Mouse (Mus musculus): ENCODE measurements at regions not wholly inside any gene's neighbourhood (a gene's known extent, or its start where the extent isn't known, plus 50 kb on each side); places are given as distances from the start of the nearest gene placed in this dataset.

GRCm38 (mm10) chr10:8948227-8948626, 62.4 kb upstream of the Sash1 start:
- no peak overlapping the region for H3K27ac ChIP-seq (ENCODE audit: low read length)
- no peak for ATAC-seq
- H3K36me3 ChIP-seq (ENCODE audit: control insufficient read depth, insufficient read depth), result no peaks in the 10 kb centered on the region
- H3K4me1 ChIP-seq (replicated peaks; ENCODE audit: control insufficient read depth, insufficient read depth, low read length), result no peaks in the 10 kb centered on the region
- no peak overlapping the region for H3K4me3 ChIP-seq (replicated peaks; ENCODE audit: low read length)
- H3K9me3 ChIP-seq (ENCODE audit: control insufficient read depth, low read length), result no peaks in the 10 kb centered on the region
- no peak overlapping the region for H3K9ac ChIP-seq (replicated peaks; ENCODE audit: low read depth, low read length)
- WGBS, result 81% methylated on average over 3 of the region's 3 CpGs
- H3K27me3 ChIP-seq (replicated peaks; ENCODE audit: control insufficient read depth, insufficient read depth, low read length), result no peaks in the 10 kb centered on the region
- no peak overlapping the region for H3K4me2 ChIP-seq (ENCODE audit: low read length)

DNA sequence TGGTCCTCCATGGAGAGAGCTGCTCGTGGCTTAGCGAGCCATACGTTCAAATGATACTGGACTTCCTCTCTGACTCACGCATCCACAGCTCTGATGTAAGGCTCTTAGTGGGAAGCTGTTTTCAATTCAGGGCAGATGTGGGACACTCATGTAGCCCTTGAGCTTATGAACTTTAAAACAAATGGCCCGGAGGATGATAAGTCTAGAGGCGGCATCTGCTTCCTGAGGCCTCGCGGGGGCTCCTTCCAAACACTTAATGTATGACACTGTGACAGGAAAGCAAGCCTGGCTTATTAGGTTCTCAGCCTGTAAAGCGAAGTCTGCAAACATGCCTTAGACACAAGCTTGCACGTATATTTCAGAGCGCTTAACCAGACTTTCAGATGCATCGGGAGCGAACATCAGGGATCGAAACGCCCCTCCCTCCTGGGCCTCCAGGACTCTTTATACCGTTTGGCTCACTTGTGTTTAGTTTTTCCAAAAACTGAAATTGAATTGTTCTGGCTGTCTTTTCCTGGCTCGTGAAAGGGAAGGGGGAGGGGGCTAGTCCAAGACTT, 59.4 kb upstream of the Sash1 start:
- Histone ChIP-seq H3K4me1 (replicated peaks; ENCODE audit: control insufficient read depth, insufficient read depth, low read length) (no peaks in the 10 kb centered on the region), H3K27ac (ENCODE audit: low read length) (no peak overlapping the region), H3K4me2 (ENCODE audit: low read length) (no peak overlapping the region), H3K9me3 (ENCODE audit: control insufficient read depth, low read length) (no peaks in the 10 kb centered on the region), H3K9ac (replicated peaks; ENCODE audit: low read depth, low read length) (no peak overlapping the region), H3K36me3 (ENCODE audit: control insufficient read depth, insufficient read depth) (no peaks in the 10 kb centered on the region), H3K4me3 (replicated peaks; ENCODE audit: low read length) (no peak overlapping the region), H3K27me3 (replicated peaks; ENCODE audit: control insufficient read depth, insufficient read depth, low read length) (no peaks in the 10 kb centered on the region)
- 80% methylated on average over 17 of the region's 17 CpGs for WGBS
- ATAC-seq, result no peak

DNA sequence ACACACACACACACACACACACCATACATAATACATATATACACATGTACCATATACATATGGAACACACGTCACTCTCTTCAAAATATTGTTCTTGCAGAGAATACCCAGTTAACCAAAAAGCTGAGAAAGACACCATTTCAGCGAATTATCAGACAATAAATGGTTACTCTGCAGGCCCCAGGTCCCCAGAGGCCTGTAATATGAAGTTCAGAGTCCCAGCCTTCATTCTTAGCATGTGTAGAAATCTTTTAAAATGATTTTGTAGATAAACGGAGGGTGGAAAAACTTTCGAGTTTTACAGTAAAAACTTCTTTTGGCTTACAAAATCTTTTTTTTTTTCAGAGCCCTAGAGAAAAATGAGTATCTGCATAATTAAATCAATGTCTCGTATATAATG, 58.7 kb upstream of the Sash1 start:
- H3K4me1 ChIP-seq (replicated peaks; ENCODE audit: control insufficient read depth, insufficient read depth, low read length), result no peaks in the 10 kb centered on the region

GRCm38 (mm10) chr10:8943698-8944097, 57.8 kb upstream of the Sash1 start:
- ATAC-seq, result no peak

More for the DNA sequence above, 58.7 kb upstream of the Sash1 start:
- H3K4me2 ChIP-seq (ENCODE audit: low read length), result no peak overlapping the region
- H3K27me3 ChIP-seq (replicated peaks; ENCODE audit: control insufficient read depth, insufficient read depth, low read length), result no peaks in the 10 kb centered on the region
- H3K9me3 ChIP-seq (ENCODE audit: control insufficient read depth, low read length), result no peaks in the 10 kb centered on the region
- ATAC-seq, result no peak
- no peak overlapping the region for H3K9ac ChIP-seq (replicated peaks; ENCODE audit: low read depth, low read length)
- no peaks in the 10 kb centered on the region for H3K36me3 ChIP-seq (ENCODE audit: control insufficient read depth, insufficient read depth)
- 81% methylated on average over 5 of the region's 5 CpGs for WGBS
- no peak overlapping the region for H3K27ac ChIP-seq (ENCODE audit: low read length)
- H3K4me3 ChIP-seq (replicated peaks; ENCODE audit: low read length), result no peak overlapping the region

GRCm38 (mm10) chr10:8942967-8943471, 57.1 kb upstream of the Sash1 start:
- H3K9me3 ChIP-seq (ENCODE audit: control insufficient read depth, low read length), result no peaks in the 10 kb centered on the region
- H3K4me1 ChIP-seq (replicated peaks; ENCODE audit: control insufficient read depth, insufficient read depth, low read length), result no peaks in the 10 kb centered on the region
- no peaks in the 10 kb centered on the region for H3K27me3 ChIP-seq (replicated peaks; ENCODE audit: control insufficient read depth, insufficient read depth, low read length)
- H3K27ac ChIP-seq (ENCODE audit: low read length), result no peak overlapping the region
- no peak overlapping the region for H3K4me3 ChIP-seq (replicated peaks; ENCODE audit: low read length)
- H3K4me2 ChIP-seq (ENCODE audit: low read length), result no peak overlapping the region
- ATAC-seq, result no peak
- WGBS, result 74% methylated on average over 6 of the region's 6 CpGs
- no peak overlapping the region for H3K9ac ChIP-seq (replicated peaks; ENCODE audit: low read depth, low read length)
- no peaks in the 10 kb centered on the region for H3K36me3 ChIP-seq (ENCODE audit: control insufficient read depth, insufficient read depth)

More at GRCm38 (mm10) chr10:8943698-8944097, 57.8 kb upstream of the Sash1 start:
- no peak overlapping the region for H3K4me3 ChIP-seq (replicated peaks; ENCODE audit: low read length)
- H3K9ac ChIP-seq (replicated peaks; ENCODE audit: low read depth, low read length), result no peak overlapping the region
- H3K36me3 ChIP-seq (ENCODE audit: control insufficient read depth, insufficient read depth), result no peaks in the 10 kb centered on the region
- H3K4me1 ChIP-seq (replicated peaks; ENCODE audit: control insufficient read depth, insufficient read depth, low read length), result no peaks in the 10 kb centered on the region
- no peak overlapping the region for H3K4me2 ChIP-seq (ENCODE audit: low read length)
- no peaks in the 10 kb centered on the region for H3K27me3 ChIP-seq (replicated peaks; ENCODE audit: control insufficient read depth, insufficient read depth, low read length)
- no peak overlapping the region for H3K27ac ChIP-seq (ENCODE audit: low read length)
- 87% methylated on average over 6 of the region's 6 CpGs for WGBS
- H3K9me3 ChIP-seq (ENCODE audit: control insufficient read depth, low read length), result no peaks in the 10 kb centered on the region

DNA sequence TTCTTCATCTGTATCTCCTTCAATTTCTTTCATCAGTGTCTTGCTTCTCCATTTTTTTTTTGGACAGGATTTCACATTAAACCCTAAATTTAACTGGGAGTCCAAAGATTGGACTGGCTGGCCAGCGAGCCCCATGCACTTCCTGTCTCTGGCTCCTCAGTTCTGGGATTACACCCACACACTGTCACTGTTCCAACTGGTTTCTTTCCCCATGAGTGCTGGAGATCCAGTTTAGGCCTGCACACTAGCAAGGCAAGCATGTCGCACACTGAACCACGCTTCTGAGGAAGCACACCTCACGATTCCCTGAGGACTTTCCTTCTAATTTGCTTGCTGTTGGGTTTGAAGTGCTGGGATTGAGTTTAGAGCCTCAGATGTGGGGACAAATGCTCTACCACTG, 50.5 kb upstream of the Sash1 start:
- H3K27ac ChIP-seq (ENCODE audit: low read length), result no peak overlapping the region
- H3K27me3 ChIP-seq (replicated peaks; ENCODE audit: control insufficient read depth, insufficient read depth, low read length), result 0 out of 2 replicates have a peak, but pooled peaks cover 5% of the 10 kb centered on the region
- H3K9me3 ChIP-seq (ENCODE audit: control insufficient read depth, low read length), result no peaks in the 10 kb centered on the region
- H3K36me3 ChIP-seq (ENCODE audit: control insufficient read depth, insufficient read depth), result no peaks in the 10 kb centered on the region
- H3K4me2 ChIP-seq (ENCODE audit: low read length), result no peak overlapping the region
- no peak for ATAC-seq
- no peak overlapping the region for H3K9ac ChIP-seq (replicated peaks; ENCODE audit: low read depth, low read length)
- WGBS, result 91% methylated on average over 4 of the region's 4 CpGs
- no peak overlapping the region for H3K4me3 ChIP-seq (replicated peaks; ENCODE audit: low read length)
- no peaks in the 10 kb centered on the region for H3K4me1 ChIP-seq (replicated peaks; ENCODE audit: control insufficient read depth, insufficient read depth, low read length)

All from forebrain, embryonic 16.5 days (tissue).